Mouse (Mus musculus) stomach, postnatal 0 days (tissue): ENCODE results near the gene Bgn. TPM values are rescaled to one million over a fixed set of nuclear protein-coding genes. Genes with fewer than 3 reads are reported as not detected.

Experiments used
- ATAC-seq: fragments of 200-750 bp; cut with Nextera tagmentation; 2 replicates; pipeline ENCODE4 v1.8.0; 2017; ENCODE audit not compliant: low FRiP score, low TSS enrichment
- DNase-seq: peaks from one replicate; pipeline ENCODE4 v3.0.0-alpha.2; 2016; ENCODE audit warnings: low spot score
- H3K27ac ChIP-seq: fragments of 300-500 bp; sonication (generic); replicated peaks from 2 replicates; pipeline ENCODE4 v1.5.1; 2014; ENCODE audit warnings: mild to moderate bottlenecking, control low read depth
- H3K27me3 ChIP-seq: fragments of 300-500 bp; sonication (generic); 2 replicates; pipeline ENCODE4 v1.6.1; 2014; ENCODE audit warnings: low read length; ENCODE audit not compliant: control insufficient read depth, insufficient read depth
- H3K36me3 ChIP-seq: fragments of 300-500 bp; sonication (generic); 2 replicates; pipeline ENCODE4 v1.6.1; 2014; ENCODE audit warnings: low read length, mixed read lengths; ENCODE audit not compliant: control insufficient read depth, insufficient read depth
- H3K4me1 ChIP-seq: fragments of 300-500 bp; sonication (generic); replicated peaks from 2 replicates; pipeline ENCODE4 v1.6.1; 2014; ENCODE audit warnings: antibody characterized with exemption; ENCODE audit not compliant: control insufficient read depth, insufficient read depth
- H3K4me2 ChIP-seq: fragments of 300-500 bp; sonication (generic); replicated peaks from 2 replicates; pipeline ENCODE4 v1.6.1; 2014; ENCODE audit warnings: low read depth, mild to moderate bottlenecking, control low read depth, moderate library complexity
- H3K4me3 ChIP-seq: fragments of 300-500 bp; sonication (generic); 2 replicates; pipeline ENCODE4 v1.5.1; 2014; ENCODE audit warnings: low read depth, low read length, control low read depth
- H3K9ac ChIP-seq: fragments of 300-500 bp; sonication (generic); 2 replicates; pipeline ENCODE4 v1.6.1; 2014; ENCODE audit warnings: mild to moderate bottlenecking, low read length, control low read depth, mixed read lengths
- H3K9me3 ChIP-seq: fragments of 300-500 bp; sonication (generic); 2 replicates; pipeline ENCODE4 v1.6.1; 2016; ENCODE audit warnings: low read length; ENCODE audit not compliant: control insufficient read depth
- CTCF ChIP-seq: IDR thresholded peaks from 2 replicates; pipeline ENCODE4 v1.5.1; 2016; ENCODE audit warnings: antibody characterized with exemption, low read depth, mild to moderate bottlenecking, moderate library complexity
- EP300 ChIP-seq: optimal IDR thresholded peaks from 2 replicates; pipeline ENCODE3; 2016; ENCODE audit warnings: antibody characterized with exemption
- WGBS: fragments of 180-500 bp; shearing (Covaris S2); extraction: QIAGEN DNeasy Blood & Tissue Kit; methylation state at CpG from one replicate; pipeline ENCODE4 v1.1.7; 2014; 5-methylcytosine and 5-hydroxymethylcytosine counted together
- polyA plus RNA-seq: library from polyadenylated mRNA; unstranded; fragments of >200 nt; fragmentation: Nextera tagmentation; extraction: Ambion mirVana; gene quantifications from 2 replicates; pipeline ENCODE4 v1.2.1, GENCODE M21; 2015

The Bgn gene
- polyA plus RNA-seq, 1 experiment from 2014 or later, result 88.0 TPM

GRCm38 (mm10) chrX:73465483-73466186, 17.8 kb upstream of the Bgn start:
- WGBS, result 43% methylated on average over 9 of the region's 9 CpGs
- Histone ChIP-seq H3K4me1 (no peaks in the 10 kb centered on the region), H3K4me3 (no peak overlapping the region), H3K9ac (no peak overlapping the region), H3K27ac (peak overlapping the region; percentile 35), H3K36me3 (no peaks in the 10 kb centered on the region), H3K9me3 (no peaks in the 10 kb centered on the region), H3K27me3 (no peaks in the 10 kb centered on the region), H3K4me2 (no peak overlapping the region)
- peak; percentile 70 for ATAC-seq
- DNase-seq, result no peak
- TF ChIP-seq CTCF, result no peak
- no peak for TF ChIP-seq EP300

GRCm38 (mm10) chrX:73467446-73468241, 15.8 kb upstream of the Bgn start:
- ATAC-seq, result peak; percentile 51; the same call in 1 of the 2 replicates
- H3K27ac ChIP-seq, result peak overlapping the region; percentile 67

GRCm38 (mm10) chrX:73468330-73468729, 15.1 kb upstream of the Bgn start:
- Histone ChIP-seq H3K4me1 (no peaks in the 10 kb centered on the region), H3K4me3 (no peak overlapping the region), H3K4me2 (no peak overlapping the region), H3K36me3 (no peaks in the 10 kb centered on the region), H3K27me3 (no peaks in the 10 kb centered on the region), H3K9me3 (no peaks in the 10 kb centered on the region), H3K9ac (no peak overlapping the region), H3K27ac (peak overlapping the region; percentile 67)
- peak; percentile 50; the same call in 1 of the 2 replicates for ATAC-seq
- TF ChIP-seq CTCF (no peak), EP300 (no peak)
- WGBS, result 67% methylated on average over 3 of the region's 3 CpGs
- DNase-seq, result no peak

More at GRCm38 (mm10) chrX:73467446-73468241, 15.8 kb upstream of the Bgn start:
- Histone ChIP-seq H3K4me1 (no peaks in the 10 kb centered on the region), H3K4me3 (no peak overlapping the region), H3K4me2 (no peak overlapping the region), H3K9ac (no peak overlapping the region), H3K36me3 (no peaks in the 10 kb centered on the region), H3K27me3 (no peaks in the 10 kb centered on the region), H3K9me3 (no peaks in the 10 kb centered on the region)
- WGBS, result 38% methylated on average over 5 of the region's 5 CpGs
- DNase-seq, result no peak
- TF ChIP-seq EP300 (no peak), CTCF (no peak)

- H3K4me2 ChIP-seq, result no peak overlapping the region
- H3K27ac ChIP-seq, result 0 out of 2 replicates have a peak overlapping the region, but pooled peaks have one; percentile 1
- no CpG with 5 or more reads among the region's 1 CpGs for WGBS
- DNase-seq (no peak), ATAC-seq (no peak)
- H3K9me3 ChIP-seq, result no peaks in the 10 kb centered on the region
- no peaks in the 10 kb centered on the region for H3K36me3 ChIP-seq
- no peaks in the 10 kb centered on the region for H3K4me1 ChIP-seq
- H3K27me3 ChIP-seq, result no peaks in the 10 kb centered on the region
- H3K4me3 ChIP-seq, result no peak overlapping the region
- TF ChIP-seq CTCF (no peak), EP300 (no peak)
- no peak overlapping the region for H3K9ac ChIP-seq
Observed at GRCm38 (mm10) chrX:73468752-73469151, 14.7 kb upstream of the Bgn start.

GRCm38 (mm10) chrX:73471764-73472163, 11.6 kb upstream of the Bgn start:
- Histone ChIP-seq H3K9me3 (no peaks in the 10 kb centered on the region), H3K4me2 (no peak overlapping the region), H3K27ac (no peak overlapping the region), H3K9ac (no peak overlapping the region), H3K4me1 (no peaks in the 10 kb centered on the region), H3K4me3 (no peak overlapping the region), H3K36me3 (no peaks in the 10 kb centered on the region), H3K27me3 (no peaks in the 10 kb centered on the region)
- ATAC-seq, result no peak
- no peak for DNase-seq
- no peak for TF ChIP-seq CTCF
- TF ChIP-seq EP300, result no peak
- 86% methylated on average over 3 of the region's 3 CpGs for WGBS
